Mouse (Mus musculus) retina, embryonic 14.5 days (tissue): ENCODE measurements around the gene 6720489N17Rik.
"Not testable (repeated sequence)": the region's sequence is repeated elsewhere in the genome, so short reads cannot be mapped to it uniquely, and the experiment has no call there.

Experiments
- DNase-seq: peaks from one replicate; pipeline ENCODE4 v3.0.0-alpha.2; 2015; ENCODE audit warnings: low spot score

Gene 6720489N17Rik

GRCm38 (mm10) chr13:62623577-62624276 is at the start of gene 6720489N17Rik:
6720489N17Rik (minus strand) TSS chr13:62624182.
- DNase-seq = peak; percentile 88

DNA sequence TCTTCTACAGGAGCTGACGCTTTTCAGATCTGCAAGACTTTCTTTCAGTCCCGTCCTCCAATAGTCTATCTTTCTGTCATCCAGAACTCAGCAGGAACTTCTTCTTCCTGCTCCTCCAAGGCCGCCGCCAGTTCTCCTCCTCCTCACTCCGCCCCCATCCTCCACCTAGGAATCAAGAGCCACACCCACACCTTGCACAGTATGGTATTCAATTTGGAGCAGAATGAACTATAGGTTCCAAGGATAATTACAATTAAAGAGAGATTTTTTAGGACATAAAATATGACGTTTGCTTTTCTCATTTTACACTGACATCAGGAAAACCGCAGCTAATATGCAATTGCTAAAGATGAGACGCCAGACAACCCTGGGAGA is 29.4 kb upstream of the 6720489N17Rik start:
- DNase-seq = no peak

GRCm38 (mm10) chr13:62652681-62653368 is 28.8 kb upstream of the 6720489N17Rik start:
- peak; percentile 86 for DNase-seq

DNA sequence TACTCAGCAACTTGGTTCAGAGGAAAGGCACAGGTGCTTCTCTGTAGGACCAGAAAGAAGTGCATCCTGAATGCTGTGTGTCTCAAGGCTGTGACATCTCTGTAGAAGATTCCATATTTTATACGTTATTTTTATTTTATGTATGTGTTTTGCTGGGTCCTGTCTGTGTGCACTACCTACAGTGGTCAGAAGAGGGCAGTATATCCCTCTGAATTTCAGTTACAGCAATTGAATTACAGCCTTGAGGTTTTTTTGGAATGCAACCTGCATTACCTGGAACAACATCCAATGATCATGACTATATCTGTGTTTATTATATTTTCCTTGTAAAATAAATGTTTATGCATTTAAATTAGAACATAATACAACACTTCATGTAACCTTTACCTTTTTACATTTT is 3.1 kb upstream of the 6720489N17Rik start:
- peak; percentile 55 for DNase-seq

DNA sequence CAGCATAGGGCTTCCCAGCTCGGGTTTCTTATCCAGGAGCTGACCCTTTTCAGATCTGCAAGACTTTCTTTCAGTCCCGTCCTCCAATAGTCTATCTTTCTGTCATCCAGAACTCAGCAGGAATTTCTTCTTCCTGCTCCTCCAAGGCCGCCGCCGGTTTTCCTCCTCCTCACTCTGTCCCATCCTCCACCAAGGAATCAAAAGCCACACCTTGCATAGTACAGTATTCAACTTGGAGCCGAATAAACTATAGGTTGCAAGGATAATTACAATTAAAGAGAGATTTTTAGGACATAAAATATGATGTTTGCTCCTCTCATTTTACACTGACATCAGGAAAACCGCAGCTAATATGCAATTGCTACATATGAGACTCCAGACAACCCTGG is 289 bp upstream of the 6720489N17Rik start:
- peak; percentile 18 for DNase-seq

- DNase-seq = not testable (repeated sequence)
These were observed 6.5 kb downstream of the 6720489N17Rik start for GRCm38 (mm10) chr13:62617449-62617848.

- DNase-seq = not testable (repeated sequence)
These were observed 52.9 kb downstream of the 6720489N17Rik start, which contains the start of gene Zfp934 for GRCm38 (mm10) chr13:62571099-62571498. Zfp934 (minus strand) TSS chr13:62571199.

DNA sequence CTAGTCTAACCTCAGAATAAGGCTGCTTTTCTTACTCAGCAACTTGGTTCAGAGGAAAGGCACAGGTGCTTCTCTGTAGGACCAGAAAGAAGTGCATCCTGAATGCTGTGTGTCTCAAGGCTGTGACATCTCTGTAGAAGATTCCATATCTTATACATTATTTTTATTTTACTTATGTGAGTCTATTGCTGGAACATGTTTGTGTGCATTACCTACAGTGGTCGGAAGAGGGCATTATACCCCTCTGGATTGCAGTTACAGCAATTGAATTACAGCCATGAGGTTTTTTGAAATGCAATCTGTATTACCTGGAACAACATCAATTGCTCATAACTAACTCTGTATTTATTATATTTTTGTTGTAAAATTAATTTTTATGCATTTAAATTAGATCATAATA is 62.3 kb downstream of the 6720489N17Rik start:
- DNase-seq = not testable (repeated sequence)

- peak; percentile 31 for DNase-seq
These were observed 65.5 kb downstream of the 6720489N17Rik start, which contains the start of gene Zfp935 for GRCm38 (mm10) chr13:62558189-62559110. Zfp935 (minus strand) TSS chr13:62558511.
